Mouse (Mus musculus) adrenal gland (tissue): ENCODE measurements around the gene Pxmp4.

Experiments used
- intact Hi-C: fragments of 180-260 bp; cut with DNase I; formaldehyde crosslinking; loops from one replicate; pipeline ENCODE4 v1.15.1; 2025

Pxmp4 gene

DNA sequence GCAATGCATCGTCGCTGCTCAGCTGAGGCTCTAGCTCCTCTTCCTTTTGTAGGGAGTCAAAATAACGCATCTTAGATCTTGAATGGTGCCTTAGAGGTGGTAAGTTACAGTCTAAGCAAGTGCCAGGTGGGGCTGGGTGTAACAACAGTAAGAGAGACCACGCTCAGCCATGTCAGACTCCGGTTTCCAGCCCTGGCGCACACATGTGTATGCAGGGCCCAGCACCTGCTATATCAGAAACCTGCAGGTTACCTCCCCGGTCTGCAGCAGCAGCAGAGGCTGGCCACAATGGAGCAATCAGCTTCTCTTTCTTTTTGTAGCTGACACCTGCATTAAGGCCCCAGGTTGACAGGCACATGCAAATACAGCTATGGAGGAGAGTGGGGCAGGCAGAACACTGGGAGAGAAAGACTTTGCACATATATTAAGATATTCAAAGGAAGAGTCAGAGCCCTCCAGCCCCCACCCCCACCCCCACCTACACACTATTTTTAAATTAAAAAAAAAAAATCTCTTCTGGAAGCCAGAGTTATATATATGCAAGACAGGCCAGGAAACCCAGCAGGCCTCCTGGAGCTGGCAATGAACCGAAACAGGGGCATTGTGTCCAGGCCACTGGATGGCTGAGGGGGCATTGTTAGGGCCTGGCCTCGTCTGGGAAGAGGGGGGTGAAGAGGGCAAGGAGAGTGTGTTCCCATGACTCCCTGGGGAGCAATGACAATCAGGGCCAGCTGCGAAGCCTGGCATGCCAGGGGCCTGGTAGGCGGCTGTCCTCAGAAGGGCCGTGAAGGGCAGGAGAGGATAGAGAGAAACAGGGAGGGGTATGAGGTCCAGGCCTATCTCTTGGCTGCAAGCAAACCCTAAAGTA is 26.4 kb downstream of the Pxmp4 start:
- intact Hi-C loops: no loop called here

GRCm38 (mm10) chr2:154574271-154574670 is 29.2 kb downstream of the Pxmp4 start:
- intact Hi-C loops: loop anchor here (5.0 kb wide), 1 partner anchor 38 kb away; the partner anchor contains the start of genes 4930519P11Rik and Zfp341

DNA sequence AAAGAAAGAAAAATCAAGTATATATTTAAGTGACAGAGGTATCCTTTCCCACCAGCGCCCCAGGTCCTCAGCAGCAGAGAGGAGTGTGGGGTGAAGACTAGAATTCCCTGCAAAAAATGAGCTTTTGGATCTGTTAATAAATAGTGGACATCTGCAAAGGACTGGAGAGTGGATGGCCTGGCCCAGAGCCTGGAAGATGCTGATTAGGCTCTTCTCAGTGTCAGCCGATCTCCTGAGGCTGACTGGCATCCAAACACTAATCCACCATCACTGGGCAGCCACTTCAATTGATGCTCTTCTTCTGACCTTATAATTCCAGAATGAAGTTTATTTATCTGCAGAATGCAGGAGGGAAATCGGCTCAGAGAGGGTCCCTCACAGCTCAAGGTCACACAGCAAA is 30.5 kb downstream of the Pxmp4 start:
- intact Hi-C loops: loop anchor here (5.0 kb wide), 1 partner anchor 39 kb away; the partner anchor contains the start of genes 4930519P11Rik and Zfp341

DNA sequence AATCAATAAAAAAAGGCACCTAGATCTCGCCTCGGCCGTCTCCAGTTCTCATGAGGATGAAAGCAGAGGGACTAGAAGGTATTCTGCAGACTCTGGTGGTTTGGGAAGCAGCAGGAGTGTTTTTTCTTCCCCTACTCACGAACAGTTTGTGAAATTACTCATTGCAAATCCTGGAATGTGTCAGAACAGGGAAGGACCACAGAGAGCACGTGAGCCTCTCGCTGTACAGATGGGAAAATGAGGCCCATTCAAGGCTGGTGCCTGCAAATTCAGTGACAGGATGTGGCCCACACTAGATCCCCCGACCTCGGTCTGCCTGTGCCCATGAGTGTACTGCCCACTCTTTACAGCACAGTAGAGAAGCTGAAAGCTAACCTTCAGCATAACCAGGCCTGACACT is 31.5 kb downstream of the Pxmp4 start:
- intact Hi-C loops: loop anchor here (5.0 kb wide), 1 partner anchor 40 kb away; the partner anchor contains the start of genes 4930519P11Rik and Zfp341

DNA sequence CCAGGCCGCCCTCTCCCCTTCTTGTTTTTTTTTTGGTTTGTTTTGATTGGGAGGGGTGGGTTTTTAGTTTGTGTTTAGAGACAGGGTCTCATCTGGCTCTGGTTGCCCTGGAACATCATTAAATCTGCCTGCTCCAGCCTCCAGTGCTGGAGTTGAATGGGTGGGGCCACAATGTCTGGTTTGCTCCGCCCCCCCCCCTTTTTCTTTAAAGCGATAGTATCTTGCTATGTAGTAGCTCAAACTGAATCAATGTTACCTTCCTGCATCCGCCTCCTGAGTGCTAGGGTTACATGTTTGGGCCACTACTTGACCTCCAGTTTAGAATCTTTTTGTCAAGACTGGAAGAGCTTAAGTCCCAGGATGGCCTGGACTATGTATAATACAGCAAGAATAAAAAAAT is 32.2 kb downstream of the Pxmp4 start:
- intact Hi-C loops: loop anchor here (5.0 kb wide), 1 partner anchor 41 kb away; the partner anchor contains the start of genes 4930519P11Rik and Zfp341

- intact Hi-C loops: loop anchor here (5.0 kb wide), 1 partner anchor 42 kb away; the partner anchor contains the start of genes 4930519P11Rik and Zfp341
Measured at GRCm38 (mm10) chr2:154570666-154571065, 32.8 kb downstream of the Pxmp4 start.

DNA sequence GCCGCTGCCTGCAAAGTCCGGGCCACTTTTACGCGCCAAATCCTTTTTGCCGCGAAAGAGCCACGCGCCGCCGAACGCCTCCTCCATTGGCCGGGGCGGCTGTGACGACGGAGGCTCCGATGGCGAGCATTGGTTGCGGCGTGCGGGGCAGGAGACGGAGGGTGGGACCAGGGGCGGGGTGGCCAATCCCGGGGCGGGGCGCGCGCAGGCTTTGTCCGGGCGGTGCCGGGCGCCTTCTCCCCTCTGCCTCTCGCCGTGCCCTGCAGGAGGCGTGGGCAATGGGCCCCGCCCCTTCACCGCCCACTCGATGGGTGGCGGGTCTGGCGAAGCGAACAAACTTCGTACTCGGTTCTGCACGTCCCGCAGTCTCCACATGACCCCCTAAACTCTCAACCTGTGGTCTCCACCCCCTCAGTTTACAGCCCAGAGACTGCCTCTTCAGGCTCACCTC is 33.6 kb downstream of the Pxmp4 start, which contains the start of gene E2f1:
E2f1 (minus strand) TSS at position 57 of the 451 bp plus-strand sequence.
- intact Hi-C loops: loop anchor here (5.0 kb wide), 1 partner anchor 42 kb away; the partner anchor contains the start of genes 4930519P11Rik and Zfp341

DNA sequence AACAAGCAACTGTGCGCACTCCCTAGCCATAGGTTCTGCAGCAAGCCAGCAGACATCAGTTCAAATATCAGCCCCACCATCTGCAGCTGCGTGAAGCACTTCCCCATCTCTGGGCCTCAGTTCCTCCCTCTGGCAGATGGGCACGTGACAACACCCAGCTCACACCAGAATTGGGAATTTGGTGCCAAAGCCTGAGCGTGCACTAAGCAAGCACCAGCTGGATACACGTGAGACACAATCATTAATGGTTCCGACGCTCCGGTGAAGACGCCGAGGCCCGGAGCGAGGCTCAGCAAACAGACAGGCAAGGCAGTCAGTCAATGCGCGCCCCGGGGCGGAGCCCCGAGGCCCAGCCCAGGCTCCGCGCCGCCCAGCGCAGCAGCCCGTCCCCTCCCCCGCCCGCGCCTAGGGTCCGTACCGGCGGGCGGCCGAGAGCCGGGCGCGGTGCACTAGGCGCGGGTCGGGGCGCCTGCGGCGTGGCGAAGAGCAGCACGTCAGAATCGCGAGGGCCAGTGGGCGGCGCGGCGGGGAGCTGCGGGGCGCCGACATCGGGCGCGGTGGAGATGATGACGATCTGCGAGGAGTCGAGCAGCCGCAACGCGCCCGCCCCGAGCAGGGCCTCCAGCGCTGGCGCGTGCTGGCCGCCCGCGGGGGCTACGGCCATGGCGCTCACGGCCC is 34.3 kb downstream of the Pxmp4 start:
- intact Hi-C loops: no loop called here

- intact Hi-C loops: no loop called here
Measured at GRCm38 (mm10) chr2:154568329-154569070, 35.0 kb downstream of the Pxmp4 start.

- intact Hi-C loops: no loop called here
Measured at GRCm38 (mm10) chr2:154567766-154568165, 35.7 kb downstream of the Pxmp4 start.

DNA sequence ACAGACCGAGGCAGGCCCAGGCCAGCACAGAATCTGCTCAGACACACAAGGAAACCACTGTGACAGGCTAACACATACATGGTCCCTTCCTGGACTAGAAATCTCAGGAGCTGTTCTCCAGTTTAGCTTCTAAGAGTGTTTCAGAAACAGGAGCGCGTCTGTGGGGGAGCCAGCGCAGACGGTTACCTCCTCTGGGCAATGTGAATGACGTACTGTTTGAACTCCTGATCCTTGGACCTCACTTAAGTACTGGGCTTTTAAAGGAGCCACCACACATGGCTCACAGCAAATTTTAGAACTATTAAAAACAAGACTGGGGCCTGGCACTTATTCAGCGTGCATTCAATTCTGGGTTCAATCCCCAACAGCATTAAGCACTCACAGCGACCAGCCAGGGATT is 36.9 kb downstream of the Pxmp4 start:
- intact Hi-C loops: no loop called here

DNA sequence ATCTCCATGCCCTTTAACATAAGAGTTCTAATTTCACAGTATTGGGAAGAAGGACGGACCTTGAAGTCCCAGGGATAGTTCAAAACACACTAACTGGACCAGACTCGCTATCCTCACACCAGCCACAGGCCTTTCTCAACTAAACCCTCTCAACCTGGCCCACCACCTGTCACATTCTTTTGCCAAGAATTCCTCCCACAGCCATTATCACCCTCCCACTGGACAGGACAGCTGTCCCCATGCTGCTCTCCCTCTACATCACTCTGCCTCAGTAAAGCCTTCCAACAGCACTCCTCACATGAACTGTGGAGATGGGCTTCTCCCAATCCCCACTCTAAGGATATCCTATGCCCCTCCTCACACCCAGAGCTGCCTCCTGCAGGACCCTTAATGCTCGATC is 37.9 kb downstream of the Pxmp4 start:
- intact Hi-C loops: no loop called here

- intact Hi-C loops: no loop called here
Measured at GRCm38 (mm10) chr2:154563612-154564170, 39.8 kb downstream of the Pxmp4 start.

DNA sequence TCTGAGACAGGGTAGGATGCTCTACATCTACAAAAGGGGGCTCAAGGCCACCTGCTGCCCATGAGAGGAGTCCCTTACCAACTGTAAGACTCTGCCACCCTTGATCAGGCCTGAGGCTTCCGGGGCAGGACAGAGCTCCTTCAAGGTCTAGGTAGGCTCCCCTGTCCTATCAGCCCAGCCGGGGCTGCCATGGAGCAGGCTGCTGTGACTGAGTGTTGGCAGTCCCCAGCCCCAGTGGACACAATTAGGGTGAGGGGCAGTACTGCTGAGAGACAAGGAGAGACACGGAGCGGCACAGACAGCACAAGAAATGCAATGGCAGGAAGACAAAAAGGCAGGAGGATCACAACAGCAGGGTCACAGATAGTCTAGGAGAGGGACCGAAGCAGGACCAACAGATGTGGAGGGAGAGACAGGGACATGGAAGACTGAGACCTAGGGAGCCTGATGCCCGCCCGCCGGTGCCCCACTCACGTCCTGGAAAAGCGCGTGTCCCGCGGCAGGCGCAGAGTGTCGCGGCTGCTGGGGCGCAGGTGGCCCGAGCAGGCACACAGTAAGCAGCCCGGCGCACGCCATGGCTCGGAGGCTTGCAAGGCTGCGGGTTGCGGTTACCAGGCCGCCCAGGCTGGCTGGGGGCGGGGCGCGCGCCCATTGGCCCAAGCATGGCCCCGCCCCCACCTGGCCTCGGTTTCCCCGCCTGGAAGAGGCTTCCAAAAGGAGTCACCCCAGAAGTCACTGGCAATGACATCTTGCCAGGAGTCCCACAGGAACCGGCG is 45.1 kb downstream of the Pxmp4 start, which contains the start of gene Necab3:
Necab3 (minus strand) TSS at position 627 of the 776 bp plus-strand sequence.
- intact Hi-C loops: no loop called here

DNA sequence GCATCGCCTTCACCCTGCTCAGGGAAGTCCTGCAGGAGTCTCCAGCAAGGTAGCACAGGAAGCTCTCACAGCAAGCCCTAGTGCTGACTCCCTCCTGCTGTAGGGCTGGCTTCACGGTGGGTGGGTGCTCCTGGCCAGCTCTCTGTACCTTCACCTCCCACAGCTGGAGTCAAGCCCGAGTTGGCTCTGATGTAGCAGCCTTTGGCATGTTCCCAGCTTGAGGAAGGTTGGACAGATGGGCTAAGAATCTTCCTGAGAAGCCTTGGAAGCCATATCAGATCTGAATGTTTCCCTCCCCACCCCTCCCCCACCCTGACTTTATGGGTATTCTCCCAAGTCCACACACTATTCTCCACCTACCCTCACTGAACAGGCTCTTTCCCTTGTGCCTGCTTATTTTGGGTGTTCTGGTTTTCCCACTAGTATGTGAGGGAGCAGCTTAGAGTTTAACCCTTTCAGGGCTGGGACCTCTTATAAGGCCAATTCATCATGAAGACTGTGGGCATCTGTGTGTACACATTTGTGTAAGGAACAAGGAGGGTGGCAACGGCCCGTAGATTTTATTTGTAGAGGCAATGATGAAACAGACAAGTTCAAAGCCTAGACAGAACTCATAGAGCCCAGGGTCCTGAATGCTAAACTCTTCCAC is 46.2 kb downstream of the Pxmp4 start:
- intact Hi-C loops: no loop called here

DNA sequence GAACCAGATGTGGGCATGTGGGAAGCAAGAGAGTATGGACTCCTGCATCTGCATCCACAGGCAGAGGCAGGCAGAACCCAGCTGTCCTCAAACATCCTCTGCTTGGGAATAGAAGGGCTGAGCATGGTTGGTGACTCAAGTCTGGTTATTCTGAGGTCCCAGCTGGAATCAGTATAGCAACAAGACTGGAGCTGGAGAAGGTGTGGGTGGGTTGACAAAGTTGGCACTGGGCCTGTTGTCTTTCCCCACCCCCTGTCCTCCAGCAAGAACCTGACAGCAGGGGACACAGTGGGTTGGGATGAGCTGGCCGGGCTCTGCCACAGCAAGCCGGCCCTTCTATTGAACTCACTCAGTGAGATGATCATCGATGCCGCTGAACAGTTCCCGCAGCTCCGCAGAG is 48.3 kb downstream of the Pxmp4 start:
- intact Hi-C loops: no loop called here

GRCm38 (mm10) chr2:154552424-154552907 is 51.0 kb downstream of the Pxmp4 start:
- intact Hi-C loops: no loop called here

DNA sequence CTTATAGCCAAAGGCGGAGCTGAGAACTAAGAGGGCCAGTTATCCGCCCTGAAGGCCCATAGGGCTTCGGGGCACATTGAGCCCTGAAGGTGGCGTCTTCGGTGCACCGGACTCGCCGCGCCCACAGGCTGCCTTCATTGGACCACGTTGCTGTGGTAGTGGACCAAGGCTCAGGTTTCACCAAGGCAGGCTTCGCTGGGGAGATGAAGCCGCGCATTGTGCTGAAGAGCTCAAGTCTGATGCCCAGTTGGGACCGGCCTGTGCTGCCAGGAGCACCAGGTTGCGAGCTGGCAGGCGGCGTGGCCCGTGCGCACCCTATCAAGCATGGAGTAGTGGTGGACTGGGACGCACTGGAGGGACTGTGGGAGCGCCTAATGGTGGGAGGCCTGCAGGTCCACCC is 51.6 kb downstream of the Pxmp4 start:
- intact Hi-C loops: no loop called here

GRCm38 (mm10) chr2:154551476-154551875 is 52.0 kb downstream of the Pxmp4 start, which contains the start of gene Actl10:
Gene Actl10, plus strand, starts transcription at chr2:154551776.
- intact Hi-C loops: no loop called here
